ENCODE assay signal across 29 mouse cellular contexts in the genomic region with DNA sequence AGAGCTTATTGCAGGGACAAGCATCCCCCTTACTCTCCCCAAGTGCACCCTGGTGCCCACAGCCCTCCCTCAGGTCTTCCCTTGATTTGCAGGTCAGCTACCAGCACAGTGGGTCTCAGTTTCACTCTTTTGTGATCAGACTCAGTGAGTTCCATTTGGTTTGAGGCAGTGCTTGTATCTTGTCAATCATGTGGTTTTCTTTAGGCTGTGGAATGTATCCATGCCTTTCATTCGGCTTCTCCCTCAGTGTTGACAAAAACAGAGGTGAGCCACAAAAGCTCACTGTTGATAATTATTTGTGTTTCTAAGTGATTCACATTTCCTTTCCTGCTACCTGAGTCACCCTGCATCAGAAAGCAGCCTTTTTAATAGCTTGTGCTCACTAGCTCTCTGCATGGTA.
DNase-seq lines count a peak whose midpoint lies in the region; ATAC-seq and TF ChIP-seq lines count a peak whose summit lies in the region.
"Had no signal": no experiment of that assay in that cellular context is flagged by ENCODE, and none has a peak within 500 bp of the region (broad histone marks: within the 10 kb centered on the region; RNA-seq: fewer than 3 reads in every experiment).

No protein-coding gene starts in this region.

- DNase-seq in midbrain, postnatal 0 days (ENCODE audit: low spot score) = no peak
- DNase-seq in 3T3-L1 (ENCODE audit: low read depth, low spot score) (peak; percentile 42), ZHBTc4 (ENCODE audit: low read depth, low spot score) (peak; percentile 19)
- peak; percentile 67 for DNase-seq in Muller cell, postnatal 12 days (ENCODE audit: inconsistent ontology term)
- no peak for DNase-seq in lung, postnatal 4 days
- DNase-seq in ovary, postnatal 10 days (ENCODE audit: low spot score) = no peak
- no peak for DNase-seq in ovary, postnatal 14 days (ENCODE audit: low spot score)
- DNase-seq: adrenal gland, adult 8-10 months; adrenal gland, postnatal 25 days; cerebellum, adult 11-12 months; cerebellum, adult 8-10 months; cerebellum, postnatal 10 days; cerebellum, postnatal 36 days; embryo, embryonic 11 days; gastrocnemius, postnatal 25 days; heart, adult 18-20 months; heart, postnatal 14 days; heart, postnatal 4 days had no signal

- H3K4me1 ChIP-seq in midbrain, embryonic 15.5 days = peaks cover 8% of the 10 kb centered on the region
- no peaks in the 10 kb centered on the region for H3K4me1 ChIP-seq in midbrain, postnatal 0 days (ENCODE audit: insufficient read depth, low read length)

- no peak overlapping the region for H3K4me2 ChIP-seq in midbrain, embryonic 15.5 days
- no peak overlapping the region for H3K4me2 ChIP-seq in midbrain, postnatal 0 days (ENCODE audit: low read depth, low read length, poor library complexity, severe bottlenecking)
- H3K4me2 ChIP-seq: embryonic facial prominence, embryonic 12.5 days; forebrain, embryonic 12.5 days; forebrain, embryonic 15.5 days; heart, embryonic 13.5 days; hindbrain, embryonic 14.5 days had no signal

- no peaks in the 10 kb centered on the region for H3K36me3 ChIP-seq in midbrain, embryonic 15.5 days (replicated peaks)
- no peaks in the 10 kb centered on the region for H3K36me3 ChIP-seq in midbrain, postnatal 0 days (ENCODE audit: insufficient read depth, low read length)
- H3K36me3 ChIP-seq: embryonic facial prominence, embryonic 12.5 days; forebrain, embryonic 12.5 days; forebrain, embryonic 15.5 days; heart, embryonic 13.5 days had no signal

- WGBS in midbrain, embryonic 15.5 days = 17% methylated on average over 1 of the region's 1 CpGs
- WGBS in midbrain, postnatal 0 days = 13% methylated on average over 1 of the region's 1 CpGs

- TF ChIP-seq CTCF in midbrain, postnatal 0 days (IDR thresholded peaks at IDR 0.05) = no peak

- no peak overlapping the region; the same call in 1 of the 2 replicates for H3K27ac ChIP-seq in midbrain, embryonic 15.5 days
- H3K27ac ChIP-seq in midbrain, postnatal 0 days (ENCODE audit: low read depth, low read length) = no peak overlapping the region
- H3K27ac ChIP-seq: embryonic facial prominence, embryonic 12.5 days; forebrain, embryonic 12.5 days; forebrain, embryonic 15.5 days; heart, embryonic 13.5 days; hindbrain, embryonic 14.5 days; hindbrain, postnatal 0 days had no signal

- no peaks in the 10 kb centered on the region for H3K9me3 ChIP-seq in midbrain, embryonic 15.5 days
- no peaks in the 10 kb centered on the region for H3K9me3 ChIP-seq in midbrain, postnatal 0 days (ENCODE audit: low read length)
- H3K9me3 ChIP-seq: embryonic facial prominence, embryonic 12.5 days; forebrain, embryonic 12.5 days; forebrain, embryonic 15.5 days; heart, embryonic 13.5 days had no signal

- ATAC-seq in midbrain, embryonic 15.5 days (replicated peaks) = 0 out of 2 replicates have a peak, but pooled peaks have one; percentile 24
- no peak for ATAC-seq in midbrain, postnatal 0 days (ENCODE audit: low FRiP score)
- ATAC-seq: activated CD4-positive, CD25-positive, alpha-beta regulatory T cell, adult 4 months; CD4-positive, CD25-positive, alpha-beta regulatory T cell, adult 4 months; forebrain, embryonic 15.5 days; hindbrain, postnatal 0 days; inflammation-experienced regulatory T-cells, adult 6 months had no signal

- H3K4me3 ChIP-seq in midbrain, embryonic 15.5 days = no peak overlapping the region
- H3K4me3 ChIP-seq in midbrain, postnatal 0 days (ENCODE audit: low read depth, low read length) = no peak overlapping the region
- H3K4me3 ChIP-seq: embryonic facial prominence, embryonic 12.5 days; erythroblast, embryonic 14.5 days; forebrain, embryonic 12.5 days; forebrain, embryonic 15.5 days; heart, embryonic 13.5 days had no signal

- H3K27me3 ChIP-seq in midbrain, embryonic 15.5 days (replicated peaks) = no peaks in the 10 kb centered on the region
- no peaks in the 10 kb centered on the region for H3K27me3 ChIP-seq in midbrain, postnatal 0 days (ENCODE audit: insufficient read depth, low read length)
- H3K27me3 ChIP-seq: embryonic facial prominence, embryonic 12.5 days; forebrain, embryonic 12.5 days; forebrain, embryonic 15.5 days; heart, embryonic 13.5 days had no signal

- no peak overlapping the region for H3K9ac ChIP-seq in midbrain, embryonic 15.5 days
- H3K9ac ChIP-seq in midbrain, postnatal 0 days (replicated peaks; ENCODE audit: low read length, poor library complexity, severe bottlenecking) = no peak overlapping the region
- H3K9ac ChIP-seq: embryonic facial prominence, embryonic 12.5 days; forebrain, embryonic 12.5 days; forebrain, embryonic 15.5 days; heart, embryonic 13.5 days; hindbrain, embryonic 14.5 days had no signal

Comparison
In these comparisons a context has a peak if more than half of its experiments do, and no peak if none do; other contexts are left out.
1. DNase-seq: peak in 3T3-L1 (single experiment), Muller cell, postnatal 12 days (single experiment) and ZHBTc4 (single experiment); none in midbrain, postnatal 0 days (single experiment), lung, postnatal 4 days (0 of 2), ovary, postnatal 10 days (single experiment) and ovary, postnatal 14 days (single experiment).